Mouse (Mus musculus): ENCODE measurements around the gene Gm6020.
A peak's percentile ranks its signal among the peaks of the same experiment; 100 is the strongest.
"Not testable (repeated sequence)": the region's sequence is repeated elsewhere in the genome, so short reads cannot be mapped to it uniquely, and the experiment has no call there.

The Gm6020 gene

GRCm38 (mm10) chr19:61183590-61183989 is at the start of gene Gm6020:
Gene Gm6020, plus strand, starts transcription at chr19:61183890.
- not testable (repeated sequence) for DNase-seq

- no peak for DNase-seq
These were observed 45.0 kb upstream of the Gm6020 start for GRCm38 (mm10) chr19:61138655-61139054.

- DNase-seq: peak; percentile 96
These were observed 43.1 kb upstream of the Gm6020 start, which contains the start of gene Zfp950 for GRCm38 (mm10) chr19:61140342-61141206. Gene Zfp950, minus strand, starts transcription at chr19:61140840.

- DNase-seq: no peak
These were observed 42.4 kb upstream of the Gm6020 start for GRCm38 (mm10) chr19:61141299-61141698.

DNA sequence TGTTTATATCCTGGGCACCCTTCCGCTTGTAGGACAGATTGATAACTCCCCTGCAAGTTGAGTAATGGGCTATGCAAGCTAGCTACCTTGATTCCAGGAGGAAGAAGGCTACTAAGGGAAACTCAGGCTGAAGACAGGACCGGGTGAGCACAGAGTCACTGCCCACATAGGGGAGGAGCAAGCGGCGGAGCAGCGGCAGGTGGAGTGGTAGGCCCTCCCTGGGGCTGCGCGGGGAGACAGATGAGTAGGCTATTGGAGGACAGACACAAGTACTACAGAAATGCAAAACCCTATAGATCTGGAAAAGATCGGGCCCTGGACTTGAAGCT is 32.4 kb upstream of the Gm6020 start:
- DNase-seq: peak; percentile 44

DNA sequence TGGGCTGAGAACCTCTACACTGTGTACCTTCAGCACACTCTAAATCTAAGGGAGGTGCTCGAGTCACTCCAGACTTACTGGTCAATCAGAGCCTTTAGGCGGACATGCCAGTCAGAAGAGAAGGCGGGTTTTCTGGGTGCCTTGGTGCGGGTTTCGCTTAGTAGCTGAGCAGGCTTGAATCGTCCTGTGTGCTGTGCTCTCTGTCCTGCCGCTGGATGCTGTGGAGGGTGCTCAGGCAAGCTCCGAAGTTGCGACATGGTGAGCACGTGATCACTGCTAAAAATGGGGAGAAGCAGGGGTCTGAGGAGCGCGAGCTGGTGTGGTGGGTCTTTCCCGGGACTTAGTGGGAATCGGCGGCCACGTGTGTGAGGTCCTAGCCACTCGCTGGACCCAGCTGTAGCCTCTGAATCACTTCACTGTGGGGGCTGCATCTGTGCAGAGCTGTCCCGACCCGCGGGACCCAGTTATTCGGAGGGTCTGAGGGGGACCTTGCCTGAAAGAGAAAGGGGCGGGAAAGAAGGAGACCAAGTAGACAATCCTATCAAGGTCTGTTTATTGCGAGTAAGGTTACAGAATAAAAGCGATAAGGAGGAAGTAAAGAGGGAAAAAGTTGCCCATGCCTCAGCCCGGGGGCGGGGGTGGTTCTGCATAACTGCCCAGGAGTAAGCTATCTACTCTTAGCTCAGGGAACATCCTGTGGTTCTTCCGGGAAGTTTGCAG is 31.8 kb upstream of the Gm6020 start:
- no peak for DNase-seq

DNA sequence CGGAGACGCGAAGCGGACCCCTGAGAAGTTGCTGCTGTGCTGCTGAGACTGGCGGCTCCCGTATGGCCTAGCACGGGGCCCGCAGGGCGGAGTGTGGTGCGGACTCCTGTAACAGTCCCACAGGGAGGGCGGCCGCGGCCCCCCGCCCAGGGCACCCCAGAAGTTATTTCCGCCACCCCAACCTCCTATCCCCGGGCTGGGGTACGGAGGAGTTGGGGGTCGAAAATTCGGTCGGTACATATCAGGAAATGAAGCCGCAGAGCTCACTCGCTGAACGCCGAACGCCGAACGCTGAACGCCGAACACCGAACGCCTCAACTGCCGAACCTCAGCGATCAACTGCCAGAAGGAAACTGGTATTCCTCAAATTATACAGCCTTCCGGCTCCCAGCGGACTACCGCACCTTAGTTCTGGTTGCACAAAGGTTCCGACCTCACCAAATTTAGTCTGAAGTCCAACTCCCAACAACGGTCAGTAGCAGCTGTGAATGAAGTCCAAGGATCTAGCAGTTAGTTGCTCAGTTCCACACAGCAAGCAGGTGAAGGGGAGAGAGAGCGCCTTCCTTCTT is 7.8 kb upstream of the Gm6020 start, which contains the start of gene Gm7102:
Gene Gm7102 (minus strand): TSS at position 554 of the 569 bp plus-strand sequence.
- DNase-seq: peak; percentile 9

- peak; percentile 94 for DNase-seq
These were observed 15.6 kb downstream of the Gm6020 start for GRCm38 (mm10) chr19:61199316-61199715.

DNA sequence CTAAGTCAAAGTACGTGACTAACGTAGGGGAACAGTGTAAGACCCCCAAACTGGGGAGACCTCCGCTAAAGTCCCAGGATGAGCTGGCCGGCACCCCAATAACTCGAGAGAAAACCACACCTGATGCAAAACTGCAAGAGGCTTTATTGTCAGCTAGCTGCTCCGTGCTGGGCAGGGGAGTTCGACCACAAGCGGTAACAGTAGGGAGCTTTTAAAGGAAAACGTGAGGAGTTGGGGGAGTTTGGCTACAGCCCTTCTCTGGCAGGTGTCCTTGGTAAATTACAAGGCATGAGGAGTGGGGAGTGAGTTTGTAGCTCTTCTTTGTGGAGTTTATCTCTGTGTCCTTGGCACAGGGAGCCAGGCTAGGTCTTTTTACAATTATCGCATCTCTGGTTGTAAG is 16.1 kb downstream of the Gm6020 start:
- peak; percentile 38 for DNase-seq

DNA sequence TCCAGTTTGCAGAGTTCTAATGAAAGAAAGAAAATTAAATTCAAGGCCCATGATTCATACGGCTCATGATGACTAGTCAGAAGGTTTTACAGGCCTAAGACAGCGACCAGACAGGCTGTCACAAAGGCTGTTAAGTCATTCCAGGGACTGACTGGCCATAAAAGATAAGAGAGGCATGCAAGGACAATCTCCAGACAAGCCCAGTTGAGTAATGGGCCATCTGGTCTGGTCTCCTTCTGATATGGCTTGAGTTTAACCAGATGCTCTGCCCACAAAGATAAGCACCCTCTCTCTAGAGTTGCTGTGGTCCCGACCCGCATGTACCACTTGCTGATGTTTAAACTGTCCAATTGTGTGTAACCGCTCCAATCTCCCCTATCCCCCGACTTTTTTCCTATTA is 23.8 kb downstream of the Gm6020 start:
- DNase-seq: not testable (repeated sequence)

GRCm38 (mm10) chr19:61223706-61224328 is 40.1 kb downstream of the Gm6020 start:
- DNase-seq: no peak

- DNase-seq: peak; percentile 11
These were observed 41.2 kb downstream of the Gm6020 start for GRCm38 (mm10) chr19:61224678-61225525.

- DNase-seq: no peak
These were observed 42.1 kb downstream of the Gm6020 start for GRCm38 (mm10) chr19:61225526-61226400.

DNA sequence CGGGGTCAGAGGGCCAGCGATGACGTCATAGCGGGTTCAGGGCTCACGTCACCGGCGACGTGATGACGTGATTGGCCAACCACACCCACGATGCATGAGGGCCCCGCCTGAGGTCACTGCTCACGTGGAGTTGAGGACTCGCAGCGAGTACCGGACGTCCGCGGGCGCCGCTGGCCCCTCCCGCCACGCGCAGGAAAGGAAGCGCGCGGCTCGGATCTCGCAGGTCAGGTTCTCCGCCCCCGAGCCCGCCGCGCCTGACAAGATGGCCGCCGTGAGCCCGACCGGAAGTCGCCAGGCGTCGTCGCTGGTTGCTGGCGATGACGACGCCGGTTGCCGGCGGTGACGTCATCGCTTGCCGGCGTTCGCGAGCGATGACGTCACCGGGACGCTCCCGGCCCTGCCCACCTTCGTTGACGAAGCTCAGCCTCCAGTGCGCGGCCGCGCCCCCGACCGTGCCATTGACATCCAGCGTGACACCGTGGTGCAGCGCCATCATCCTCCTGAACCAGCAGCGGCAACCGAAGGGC is 42.8 kb downstream of the Gm6020 start:
- peak; percentile 69 for DNase-seq

DNA sequence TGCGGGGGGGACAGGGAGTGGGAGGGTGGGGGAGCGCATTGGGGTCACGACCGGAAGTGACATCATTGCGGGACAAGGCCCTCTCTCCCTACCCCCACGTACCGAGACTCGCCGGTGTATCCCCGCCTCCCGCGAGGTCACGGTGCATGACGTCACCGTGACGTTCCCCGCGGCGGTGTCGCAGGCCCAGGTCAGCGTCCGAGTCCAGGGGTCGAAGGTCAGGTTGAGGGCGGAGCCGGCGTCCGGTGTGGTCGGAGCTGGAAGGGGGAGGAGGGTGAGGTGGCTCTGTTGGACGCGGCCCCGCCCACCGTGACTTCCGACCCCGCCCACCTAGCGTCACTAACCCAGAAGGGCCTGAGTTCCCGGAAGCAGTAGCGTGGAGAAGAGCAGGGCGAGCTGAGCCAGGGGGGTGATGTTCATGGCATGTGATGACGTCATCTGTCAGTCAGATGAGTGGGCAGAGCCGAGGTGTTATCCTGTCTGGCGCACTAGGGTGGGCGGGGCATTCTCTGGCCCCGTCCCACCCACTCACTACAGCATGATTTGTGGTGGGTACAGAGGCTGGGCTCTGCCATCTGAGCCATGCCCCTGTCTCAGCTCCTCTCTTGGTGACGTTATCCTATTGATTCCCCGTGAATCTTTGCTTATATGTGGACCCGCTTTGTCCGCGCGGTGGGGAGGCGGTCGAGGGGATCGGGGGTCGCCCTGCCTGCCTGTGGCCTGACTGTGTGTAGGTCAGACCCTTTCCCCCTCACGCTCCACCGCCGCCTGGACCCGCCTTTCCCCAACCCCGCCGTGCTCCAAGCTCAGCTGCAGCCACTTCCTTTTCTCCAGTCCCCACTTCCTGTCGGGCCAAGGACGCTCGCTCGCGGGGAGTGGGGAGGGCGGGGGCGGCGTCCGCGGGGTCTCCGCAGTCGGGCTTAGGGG is 43.5 kb downstream of the Gm6020 start:
- DNase-seq: peak; percentile 82

GRCm38 (mm10) chr19:61227941-61228701 is 44.4 kb downstream of the Gm6020 start, which contains the start of gene Csf2ra:
Gene Csf2ra, minus strand, starts transcription at chr19:61228429.
- peak; percentile 18 for DNase-seq
